Mouse (Mus musculus) G1E (cell line): ENCODE measurements at regions not wholly inside any gene's neighbourhood (a gene's known extent, or its start where the extent isn't known, plus 50 kb on each side); places are given as distances from the start of the nearest gene placed in this dataset.

ENCODE experiments used
- CTCF ChIP-seq: IDR thresholded peaks from 2 replicates; pipeline ENCODE4 v1.5.1; 2012; ENCODE audit warnings: low read depth, low read length, inconsistent platforms, mixed read lengths
- GATA1 ChIP-seq: IDR thresholded peaks from 2 replicates; pipeline ENCODE4 v1.6.1; 2012; ENCODE audit warnings: borderline replicate concordance, low read length, inconsistent platforms, mixed read lengths
- POLR2AphosphoS5 ChIP-seq: IDR thresholded peaks from 2 replicates; pipeline ENCODE4 v1.6.1; 2012; ENCODE audit warnings: low read depth, low read length, inconsistent platforms; ENCODE audit not compliant: insufficient replicate concordance
- TAL1 ChIP-seq: conservative IDR thresholded peaks from 2 replicates; pipeline ENCODE4 v1.6.1; 2012; ENCODE audit warnings: low read depth, low read length, inconsistent platforms, mixed read lengths

DNA sequence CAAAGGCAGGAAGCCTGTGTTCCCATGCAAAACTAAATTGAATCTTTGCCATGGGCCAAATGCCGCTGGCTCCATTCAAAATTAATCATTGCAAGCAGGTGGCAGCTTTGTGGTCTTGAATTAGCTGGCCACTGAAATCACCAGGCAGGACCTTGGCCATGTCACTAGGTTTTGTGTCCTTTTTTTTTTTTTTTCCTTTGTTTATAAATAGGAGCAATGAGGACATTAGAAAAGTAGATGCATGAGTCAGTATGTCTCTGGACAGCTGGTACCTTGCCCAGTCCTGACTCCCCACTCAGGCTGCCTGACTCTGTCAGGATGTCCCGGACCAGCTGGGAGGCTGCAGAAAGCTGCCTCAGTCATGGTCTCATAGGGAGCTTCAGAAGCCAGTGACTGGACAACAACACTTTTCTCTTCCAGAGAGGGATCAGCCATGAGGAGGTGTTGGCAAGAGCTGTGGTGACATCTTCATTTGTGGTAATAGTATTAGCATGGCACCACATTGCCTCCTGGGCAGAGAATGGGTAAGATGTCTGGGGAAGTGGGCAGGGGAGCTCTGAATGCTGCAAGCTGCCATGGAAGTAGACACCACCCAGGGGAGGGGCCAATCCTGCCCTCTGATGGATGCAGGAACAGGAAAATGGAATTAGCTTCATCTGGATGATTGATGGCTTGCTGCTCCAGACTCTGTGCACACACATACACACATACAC, 55.4 kb upstream of the Msx1 start:
- TF ChIP-seq CTCF, result no peak
- TF ChIP-seq GATA1, result no peak
- TF ChIP-seq TAL1, result no peak
- no peak for TF ChIP-seq POLR2AphosphoS5
